Mouse (Mus musculus) CH12.LX (cell line): ENCODE results near the gene Lmod2.

Source experiments
- CTCF ChIP-seq, 2 experiments: IDR thresholded peaks in 1 of 2; conservative IDR thresholded peaks in 1 of 2; 2 replicates each; pipeline ENCODE4 v1.5.1; 2011 to 2012; ENCODE audit warnings: low read depth in 2 of 2, low read length in 2 of 2, improper control_type of control experiment in 1 of 2, inconsistent platforms in 1 of 2, mild to moderate bottlenecking in 1 of 2, moderate library complexity in 1 of 2
- E2F4 ChIP-seq: IDR thresholded peaks from 2 replicates; pipeline ENCODE4 v1.6.1; 2011; ENCODE audit warnings: low read depth, low read length, improper control_type of control experiment; ENCODE audit not compliant: insufficient replicate concordance
- EP300 ChIP-seq: IDR thresholded peaks from 2 replicates; pipeline ENCODE4 v1.6.1; 2011; ENCODE audit warnings: low read length, improper control_type of control experiment
- ETS1 ChIP-seq: conservative IDR thresholded peaks from 2 replicates; pipeline ENCODE4 v1.6.1; 2012; ENCODE audit warnings: low read depth, mild to moderate bottlenecking, inconsistent platforms, low read length, improper control_type of control experiment, moderate library complexity
- IRF4 ChIP-seq: IDR thresholded peaks from 2 replicates; pipeline ENCODE4 v1.6.1; 2014; ENCODE audit warnings: low read depth, mild to moderate bottlenecking, inconsistent platforms, low read length, improper control_type of control experiment
- POLR2A ChIP-seq: IDR thresholded peaks from 2 replicates; pipeline ENCODE4 v1.6.1; 2011; ENCODE audit warnings: low read depth, mild to moderate bottlenecking, improper control_type of control experiment, low read length
- TBP ChIP-seq: conservative IDR thresholded peaks from 2 replicates; pipeline ENCODE4 v1.6.1; 2011; ENCODE audit warnings: low read depth, low read length, improper control_type of control experiment
- ZC3H11A ChIP-seq: IDR thresholded peaks from 2 replicates; pipeline ENCODE4 v1.6.1; 2012; ENCODE audit warnings: low read depth, mild to moderate bottlenecking, inconsistent platforms, low read length, improper control_type of control experiment

GRCm38 (mm10) chr6:24608129-24608528 is 10.6 kb downstream of the Lmod2 start:
- no peak for TF ChIP-seq ZC3H11A
- no peak for TF ChIP-seq CTCF (conservative IDR thresholded peaks at IDR 0.05 in 1 of 2, IDR thresholded peaks at IDR 0.05 in 1 of 2; ENCODE audit: low read depth in 2 of 2, low read length in 2 of 2)
- TF ChIP-seq ETS1: no peak
- TF ChIP-seq EP300: no peak
- no peak for TF ChIP-seq E2F4
- TF ChIP-seq POLR2A: no peak
- TF ChIP-seq TBP: no peak
- no peak for TF ChIP-seq IRF4
